Mouse (Mus musculus) granulocyte monocyte progenitor cell, adult 5-6 weeks (primary cell): Measurements from ENCODE around the gene Ccl20. TPM values are rescaled to one million over a fixed set of nuclear protein-coding genes. Genes with fewer than 3 reads are reported as not detected.

Source experiments
- ATAC-seq: replicated peaks from 2 replicates; pipeline ENCODE4 v1.8.0; 2016; ENCODE audit warnings: mild to moderate bottlenecking, moderate TSS enrichment, inconsistent platforms; ENCODE audit not compliant: poor library complexity, severe bottlenecking
- total RNA-seq, 2 experiments: library from RNA; stranded (forward) in 1 of 2; stranded (reverse) in 1 of 2; fragments of 200-712, 200-1000 nt in 1 of 2; fragments of >200 nt in 1 of 2; fragmentation: Nextera tagmentation in 1 of 2; gene quantifications; 2 replicates each; pipeline ENCODE4 v1.2.3; 2014 to 2017

Gene Ccl20
- not detected in 2 replicates for total RNA-seq (2014; fragmentation: Nextera tagmentation)
- total RNA-seq (2017), result not detected in 2 replicates

GRCm38 (mm10) chr1:83116447-83117137, at the start of gene Ccl20:
TSS of gene Ccl20 (plus strand) at chr1:83116766.
- ATAC-seq, result no peak

- no peak for ATAC-seq
Measured at GRCm38 (mm10) chr1:83067205-83067604, 49.4 kb upstream of the Ccl20 start.

GRCm38 (mm10) chr1:83075526-83076189, 40.9 kb upstream of the Ccl20 start:
- ATAC-seq, result no peak

GRCm38 (mm10) chr1:83076190-83076917, 40.2 kb upstream of the Ccl20 start:
- peak; percentile 93 for ATAC-seq

- ATAC-seq, result peak; percentile 76
Measured at GRCm38 (mm10) chr1:83077016-83077415, 39.5 kb upstream of the Ccl20 start.

- ATAC-seq, result no peak
Measured at GRCm38 (mm10) chr1:83084790-83085189, 31.8 kb upstream of the Ccl20 start.

DNA sequence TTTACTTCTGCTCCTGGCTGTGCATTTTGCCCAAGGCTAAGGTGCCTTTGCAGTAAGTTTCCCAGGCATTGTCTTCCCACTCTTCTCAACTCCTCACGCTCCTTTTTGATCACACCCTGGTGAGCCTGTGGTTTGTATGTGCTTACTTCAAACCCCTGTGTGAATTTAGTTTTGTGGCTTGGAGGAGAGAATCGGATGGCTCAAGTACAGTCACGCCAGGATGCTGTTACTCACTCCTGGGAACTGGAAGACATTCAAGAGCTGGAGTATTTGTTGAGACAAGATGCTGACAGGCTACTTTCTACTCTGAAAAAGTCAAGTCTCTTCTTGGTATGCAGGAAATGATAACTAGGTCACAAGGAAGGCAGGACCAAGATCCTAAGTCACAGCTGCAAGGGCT, 25.3 kb upstream of the Ccl20 start:
- ATAC-seq, result no peak

GRCm38 (mm10) chr1:83096935-83097334, 19.6 kb upstream of the Ccl20 start:
- ATAC-seq, result no peak

- no peak for ATAC-seq
Measured at GRCm38 (mm10) chr1:83099160-83099559, 17.4 kb upstream of the Ccl20 start.

DNA sequence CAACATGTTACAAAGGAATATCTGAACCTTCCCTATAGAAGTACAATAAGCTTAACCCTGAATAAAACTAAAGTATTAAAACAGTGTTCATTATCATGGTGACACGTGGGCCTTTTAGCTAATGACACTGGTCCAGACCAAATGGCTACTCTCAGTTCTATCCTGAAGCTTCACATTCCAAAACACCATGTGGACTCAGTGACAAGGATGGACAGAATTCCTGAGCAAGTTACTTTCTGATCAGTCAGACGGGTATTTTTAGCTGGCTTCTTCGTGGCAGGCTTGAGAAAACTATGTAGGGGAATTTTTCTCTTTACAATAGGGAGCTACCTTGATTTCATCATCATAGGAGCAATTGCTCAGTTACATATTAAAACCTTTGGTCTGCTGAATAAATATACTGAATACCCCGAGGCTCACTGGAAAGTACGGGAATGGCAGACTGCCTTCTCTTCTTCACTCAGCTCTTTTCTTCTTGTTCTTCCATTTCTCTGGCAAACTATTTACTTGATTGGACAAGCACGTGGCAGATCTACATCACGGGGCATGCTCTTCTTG, 16.9 kb upstream of the Ccl20 start:
- no peak for ATAC-seq

DNA sequence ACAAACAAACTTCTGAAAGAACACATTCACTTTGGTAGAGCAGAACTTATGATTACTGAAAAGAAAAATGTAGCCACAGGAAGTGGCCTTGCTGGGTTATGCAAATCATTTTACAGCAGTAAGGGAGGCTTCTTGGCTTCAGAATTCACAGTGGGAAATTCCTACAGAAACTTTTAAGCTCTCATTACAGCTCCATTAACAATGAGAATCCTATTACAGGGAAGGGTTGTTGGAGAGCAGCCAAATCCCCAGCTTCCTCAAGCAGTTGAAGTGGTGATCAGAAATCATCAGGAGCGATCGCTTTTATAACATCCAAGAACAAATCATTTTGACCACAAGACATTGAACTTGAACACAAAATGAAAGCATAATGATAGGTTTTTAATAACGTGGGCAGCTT, 14.7 kb upstream of the Ccl20 start:
- no peak for ATAC-seq

GRCm38 (mm10) chr1:83105464-83105863, 11.1 kb upstream of the Ccl20 start:
- ATAC-seq, result no peak

- ATAC-seq, result no peak
Measured at GRCm38 (mm10) chr1:83107410-83107978, 9.1 kb upstream of the Ccl20 start.

GRCm38 (mm10) chr1:83110992-83111391, 5.6 kb upstream of the Ccl20 start:
- no peak for ATAC-seq

GRCm38 (mm10) chr1:83111726-83112125, 4.8 kb upstream of the Ccl20 start:
- no peak for ATAC-seq

- no peak for ATAC-seq
Measured at GRCm38 (mm10) chr1:83117217-83117616, 651 bp downstream of the Ccl20 start.

DNA sequence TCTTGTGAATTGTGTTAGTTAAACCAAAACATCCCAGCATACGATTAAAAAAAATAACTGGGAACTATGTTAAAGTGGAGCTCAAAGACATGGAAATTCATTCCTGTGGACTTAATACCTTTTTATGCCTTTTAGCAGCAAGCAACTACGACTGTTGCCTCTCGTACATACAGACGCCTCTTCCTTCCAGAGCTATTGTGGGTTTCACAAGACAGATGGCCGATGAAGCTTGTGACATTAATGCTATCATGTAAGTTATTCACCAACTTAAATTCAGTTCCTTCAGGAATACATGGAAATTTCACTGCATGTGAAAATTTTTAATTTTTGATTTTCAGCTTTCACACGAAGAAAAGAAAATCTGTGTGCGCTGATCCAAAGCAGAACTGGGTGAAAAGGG, 1.1 kb downstream of the Ccl20 start:
- ATAC-seq, result no peak

DNA sequence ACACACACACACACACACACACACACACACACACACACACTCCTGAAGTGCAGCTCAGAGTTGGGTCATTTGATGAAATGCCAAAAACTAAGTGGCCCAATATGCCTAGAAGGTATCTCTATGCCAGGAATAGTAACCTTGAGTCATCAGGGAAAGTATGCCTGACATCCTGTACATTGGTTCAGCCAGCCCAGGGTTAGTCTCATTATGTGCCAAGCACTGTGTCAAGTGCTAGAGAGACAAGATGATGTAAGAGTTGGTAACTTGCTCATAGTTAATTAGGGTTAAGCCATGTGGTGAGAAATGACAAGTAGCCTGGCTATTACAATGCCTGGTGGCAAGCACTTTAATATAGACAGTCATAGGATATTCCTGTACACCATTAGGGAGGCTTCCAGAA, 3.3 kb downstream of the Ccl20 start:
- ATAC-seq, result no peak

- ATAC-seq, result no peak
Measured at GRCm38 (mm10) chr1:83120312-83120711, 3.7 kb downstream of the Ccl20 start.

GRCm38 (mm10) chr1:83123201-83123600, 6.6 kb downstream of the Ccl20 start:
- ATAC-seq, result no peak

GRCm38 (mm10) chr1:83135829-83136228, 19.3 kb downstream of the Ccl20 start:
- no peak for ATAC-seq
